Mouse (Mus musculus): ENCODE data around the gene Azgp1.
"Not testable (repeated sequence)": the region's sequence is repeated elsewhere in the genome, so short reads cannot be mapped to it uniquely, and the experiment has no call there.

DNA sequence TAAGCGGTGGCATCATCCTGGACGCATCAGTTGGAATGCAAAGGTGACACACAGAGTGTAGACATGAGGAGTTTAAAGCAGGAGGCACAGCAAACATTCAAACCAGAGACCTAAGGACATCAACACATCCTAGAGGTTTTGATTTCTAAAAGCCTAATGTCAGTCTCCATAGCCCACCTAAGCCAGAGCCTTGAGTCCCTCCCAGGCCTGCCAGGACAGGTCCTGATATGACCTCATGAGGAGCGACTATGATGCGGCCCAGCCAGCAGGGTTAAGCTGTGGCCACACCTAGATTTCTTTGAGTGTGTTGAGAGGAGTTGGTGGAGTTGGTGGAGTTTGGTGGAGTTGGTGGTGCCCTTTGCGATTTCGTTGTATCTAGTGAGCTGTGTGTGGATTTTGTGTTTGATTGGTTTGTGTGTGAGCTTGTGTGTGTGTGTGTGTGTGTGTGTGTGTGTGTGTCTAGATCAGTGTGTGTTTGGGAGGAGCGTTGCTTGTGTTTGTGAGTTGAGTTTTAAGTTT, 39.7 kb downstream of the Azgp1 start, which contains the start of the genes Smok3a and Smok3b:
- TF ChIP-seq CTCF, EP300 (IDR thresholded peaks at IDR 0.05; ENCODE audit: low read depth): not testable (repeated sequence)
